Mouse (Mus musculus) lung, postnatal 36 days (tissue): Measurements from ENCODE around the gene Magi1.
A peak's percentile ranks its signal among the peaks of the same experiment; 100 is the strongest.

Experiments used
- DNase-seq: peaks from one replicate; pipeline ENCODE4 v3.0.0; 2022; ENCODE audit warnings: mixed read lengths

Gene Magi1

GRCm38 (mm10) chr6:94154854-94155601 is 128.7 kb downstream of the Magi1 start:
- no peak for DNase-seq

DNA sequence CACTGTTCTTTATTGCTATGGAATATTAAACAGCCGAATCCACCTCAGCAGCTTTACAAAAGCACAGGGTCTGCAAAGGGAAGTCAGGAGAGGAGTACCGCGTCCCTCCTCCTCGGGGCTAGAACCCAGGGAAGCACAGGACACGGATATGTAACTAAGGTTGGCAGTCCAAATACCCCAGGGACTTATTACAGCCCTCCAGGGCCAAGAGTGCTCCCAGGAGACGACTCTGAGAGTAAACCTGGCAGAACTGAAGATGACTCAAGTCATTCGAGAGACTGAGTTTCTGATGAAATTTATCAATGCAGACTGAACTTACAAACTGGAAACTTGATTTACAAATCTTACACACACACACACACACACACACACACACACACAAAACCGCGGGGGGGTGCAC is 130.8 kb downstream of the Magi1 start:
- DNase-seq = no peak

GRCm38 (mm10) chr6:94150876-94151275 is 132.8 kb downstream of the Magi1 start:
- DNase-seq = no peak

DNA sequence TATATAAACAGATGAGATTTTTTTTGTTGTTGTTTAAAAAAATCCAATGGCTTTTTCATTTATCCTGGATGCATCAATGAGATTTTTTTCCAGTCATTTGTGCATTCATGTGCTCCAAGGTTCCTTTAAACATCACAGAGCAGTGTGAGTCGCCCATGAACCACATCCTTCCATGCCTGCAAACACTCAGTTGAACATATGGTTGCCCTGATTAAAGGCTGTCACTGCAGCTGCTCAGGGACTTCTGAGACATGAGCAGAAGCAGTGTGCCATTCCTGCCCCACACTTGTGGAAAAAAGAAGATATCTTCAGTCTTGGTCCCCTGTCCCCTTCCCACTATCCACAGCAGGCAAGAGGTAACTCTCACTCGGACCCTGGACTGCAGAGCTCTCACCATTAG is 133.9 kb downstream of the Magi1 start:
- DNase-seq = no peak

- DNase-seq = no peak
Observed at GRCm38 (mm10) chr6:94146206-94146493, 137.6 kb downstream of the Magi1 start.

GRCm38 (mm10) chr6:94145430-94146205 is 138.1 kb downstream of the Magi1 start:
- DNase-seq = peak; percentile 34

DNA sequence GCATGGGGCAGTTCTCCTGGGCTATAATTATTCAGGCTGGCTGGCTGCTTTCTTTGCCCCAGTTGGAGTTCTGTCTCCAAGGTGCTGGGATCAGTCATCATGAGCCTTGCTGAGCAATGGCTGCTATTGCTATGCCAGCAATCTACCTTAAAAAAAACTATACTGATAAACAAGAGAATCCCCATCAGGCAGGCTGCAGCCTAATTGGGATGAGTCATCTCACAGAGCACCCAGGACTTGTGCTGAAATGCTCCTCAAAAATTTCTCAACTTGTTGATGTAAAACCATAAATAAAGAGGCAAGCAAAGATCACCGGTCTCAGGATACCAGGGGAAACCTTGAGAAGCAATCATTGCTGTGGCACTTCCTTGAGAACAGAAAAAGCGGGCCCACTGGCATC is 141.2 kb downstream of the Magi1 start:
- DNase-seq = no peak

- DNase-seq = no peak
Observed at GRCm38 (mm10) chr6:94141496-94141895, 142.2 kb downstream of the Magi1 start.

DNA sequence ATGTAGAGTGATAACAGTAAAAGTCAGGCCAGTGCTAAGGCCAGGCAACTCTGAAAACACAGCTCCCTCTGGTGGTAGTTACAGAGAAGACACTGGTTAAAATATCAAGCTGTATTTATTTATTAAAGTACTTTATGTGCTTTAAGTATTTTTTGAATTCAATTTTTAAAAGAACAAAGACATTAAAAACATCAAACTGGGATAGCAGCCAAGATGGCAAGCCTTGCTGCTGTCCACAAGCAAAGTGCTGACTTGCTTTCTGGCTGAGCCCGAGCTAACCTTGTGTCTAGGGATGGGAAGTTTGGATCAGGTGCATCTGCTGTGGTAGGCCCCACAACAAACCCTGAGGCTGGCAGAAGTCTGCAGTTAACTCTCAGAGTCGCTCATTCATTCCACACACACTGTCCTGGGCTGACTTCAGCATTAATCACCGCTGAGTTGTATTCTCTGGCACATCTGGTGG is 143.7 kb downstream of the Magi1 start:
- peak; percentile 23 for DNase-seq

GRCm38 (mm10) chr6:94136693-94137092 is 147.0 kb downstream of the Magi1 start:
- DNase-seq = no peak

- no peak for DNase-seq
Observed at GRCm38 (mm10) chr6:94134159-94134558, 149.6 kb downstream of the Magi1 start.

GRCm38 (mm10) chr6:94131999-94132398 is 151.7 kb downstream of the Magi1 start:
- DNase-seq = no peak

DNA sequence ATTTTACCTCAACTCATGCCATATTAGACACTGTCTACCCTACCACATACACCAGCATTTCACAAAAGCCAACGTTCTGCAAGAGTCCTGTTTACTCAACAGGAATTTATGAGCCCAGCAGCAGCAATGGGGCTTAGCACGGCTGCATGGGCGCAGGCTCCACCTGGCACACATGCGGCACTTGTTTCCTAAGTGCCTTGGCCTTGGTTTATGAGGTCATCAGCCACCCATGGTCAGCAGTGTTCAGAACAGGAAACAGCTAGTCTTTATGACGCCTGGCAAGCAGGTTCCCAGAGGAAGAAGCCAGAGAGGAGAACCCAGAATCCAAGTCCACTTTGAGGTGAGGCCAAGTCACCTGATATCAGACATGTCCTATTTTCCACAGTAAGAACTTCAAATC is 153.3 kb downstream of the Magi1 start:
- peak; percentile 39 for DNase-seq

- DNase-seq = peak; percentile 14
Observed at GRCm38 (mm10) chr6:94126763-94127162, 157.0 kb downstream of the Magi1 start.

DNA sequence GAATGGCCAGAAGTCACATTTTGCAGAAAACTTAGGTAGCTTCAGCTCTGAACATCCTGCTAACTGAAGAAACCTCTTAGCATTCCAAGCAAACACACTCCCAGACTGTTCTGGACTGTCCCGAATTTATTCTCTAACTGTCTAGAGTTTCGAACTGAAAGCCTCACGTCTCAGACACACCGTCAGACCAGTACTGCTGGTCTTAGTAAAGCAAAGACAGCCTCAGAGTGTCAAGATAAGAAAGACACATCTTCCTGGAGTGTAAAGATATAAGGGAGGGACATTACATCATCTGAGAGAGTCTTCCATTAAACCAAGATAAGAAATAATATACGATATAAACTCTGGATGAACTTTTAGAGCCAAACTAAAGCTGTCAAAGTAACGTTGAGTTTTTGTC is 158.6 kb downstream of the Magi1 start:
- DNase-seq = no peak

DNA sequence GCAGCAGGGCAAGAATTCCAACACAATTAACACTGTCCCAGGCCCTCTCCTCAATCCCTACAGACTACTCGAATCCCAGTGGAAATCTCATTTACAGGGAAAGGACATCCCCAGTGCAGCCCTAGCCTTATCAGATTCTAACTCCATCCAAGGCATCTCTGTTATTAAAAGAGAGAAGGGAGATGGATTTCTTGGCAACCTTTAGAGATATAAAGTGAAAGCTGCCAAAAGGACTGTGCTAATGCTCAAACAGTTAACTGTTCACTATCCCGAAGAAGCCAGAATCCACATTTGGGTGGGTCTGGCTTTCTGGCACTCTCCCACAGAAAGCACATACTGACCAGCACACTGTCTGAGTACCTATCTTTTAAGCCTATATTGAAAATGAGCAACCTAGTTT is 159.4 kb downstream of the Magi1 start:
- no peak for DNase-seq

- no peak for DNase-seq
Observed at GRCm38 (mm10) chr6:94122566-94123150, 161.1 kb downstream of the Magi1 start.

DNA sequence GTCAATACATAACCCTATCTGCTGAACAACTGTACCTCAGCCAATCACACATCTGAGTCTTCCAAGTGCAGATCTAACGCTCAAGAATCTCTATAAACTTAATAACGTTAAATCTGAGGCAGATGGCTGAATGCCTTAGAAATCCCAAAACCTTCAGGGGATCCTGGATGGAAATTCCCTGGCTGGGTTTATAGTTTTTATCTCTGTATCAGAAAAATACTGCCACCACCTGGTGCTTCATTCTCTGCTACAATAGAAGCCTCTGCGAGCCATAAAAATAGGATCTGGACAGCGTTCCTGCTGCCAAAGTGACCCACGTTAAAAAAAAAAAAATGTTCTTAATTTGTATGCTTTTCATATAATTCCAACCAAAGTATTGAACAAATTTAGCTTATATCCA is 162.2 kb downstream of the Magi1 start:
- no peak for DNase-seq

DNA sequence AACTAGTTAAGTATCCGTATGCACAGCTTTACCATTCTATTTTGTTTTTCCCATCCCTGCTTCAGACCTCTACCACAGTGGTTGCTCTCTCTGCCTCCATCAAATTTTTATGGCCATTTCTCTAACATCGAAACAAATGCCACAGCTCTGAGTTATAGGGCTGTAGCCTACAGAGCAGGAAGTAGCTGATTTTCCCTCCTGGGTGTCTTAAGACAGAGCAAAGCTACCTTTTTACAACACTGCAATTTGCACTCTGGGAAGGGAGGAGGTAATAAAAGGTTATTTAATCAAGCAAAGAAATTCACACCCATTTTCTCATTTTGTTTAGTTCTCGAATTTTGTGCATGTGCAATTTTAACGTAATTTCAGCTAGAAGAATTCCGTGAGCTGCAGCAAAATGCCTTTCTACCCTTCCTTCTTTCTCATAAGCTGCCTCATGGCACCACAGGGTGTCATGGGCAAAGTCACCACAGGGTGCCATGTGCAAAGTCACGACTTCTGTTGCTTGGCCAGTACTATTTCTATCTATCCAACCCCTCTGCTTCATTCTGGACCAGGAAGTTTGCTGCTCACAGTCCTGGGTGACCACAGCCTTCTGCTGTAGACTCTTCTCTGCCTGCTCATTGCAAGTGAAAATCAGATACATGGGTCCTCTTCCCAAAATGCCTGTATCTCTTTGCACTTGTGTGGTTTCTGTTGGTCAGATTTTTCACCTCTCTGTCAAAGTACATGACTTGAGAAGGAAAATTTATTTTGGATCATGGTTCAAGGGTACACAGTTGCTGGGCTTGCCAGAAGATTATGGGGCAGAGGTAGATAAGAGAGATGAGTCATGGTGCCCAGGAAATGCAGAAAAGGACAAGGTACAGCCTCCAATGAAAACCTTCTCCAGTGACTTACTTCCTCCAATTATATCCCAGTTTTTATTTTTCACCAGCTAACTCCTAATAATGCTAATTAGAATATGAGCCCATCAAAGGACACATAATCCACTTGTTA is 167.0 kb downstream of the Magi1 start:
- no peak for DNase-seq

- no peak for DNase-seq
Observed at GRCm38 (mm10) chr6:94111833-94112232, 171.9 kb downstream of the Magi1 start.

DNA sequence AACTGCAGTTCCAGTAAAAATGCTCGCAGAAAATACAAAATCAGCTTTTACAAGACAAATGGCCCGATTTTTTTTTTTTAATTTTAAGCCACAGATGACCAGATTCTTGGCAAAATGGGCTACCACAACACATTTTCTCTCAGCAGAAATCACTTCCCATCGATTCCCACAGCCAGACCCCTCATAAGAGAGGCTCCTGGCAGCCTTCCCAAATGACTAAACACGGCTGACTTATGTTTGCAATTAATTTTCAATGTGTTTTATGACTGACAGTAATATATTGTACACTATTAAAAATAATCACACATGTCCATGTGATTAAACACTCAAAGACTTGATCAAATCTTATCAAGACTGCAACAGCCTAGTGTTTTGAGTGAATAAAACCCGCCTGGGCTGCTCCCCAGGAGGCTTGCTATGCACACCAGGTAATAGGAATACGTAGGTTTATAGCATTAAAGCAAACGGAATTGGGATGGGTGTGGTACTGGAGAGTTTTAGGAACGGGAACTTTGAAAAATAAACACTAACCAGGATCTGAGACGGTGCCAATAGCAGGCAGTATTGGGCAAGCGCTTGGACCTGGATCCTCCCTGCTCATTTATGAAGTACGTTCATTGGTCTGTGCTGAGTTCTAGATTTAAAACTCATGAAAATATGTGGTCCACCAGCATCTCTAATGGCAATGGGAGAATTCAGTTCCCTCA is 176.2 kb downstream of the Magi1 start:
- peak; percentile 70 for DNase-seq

DNA sequence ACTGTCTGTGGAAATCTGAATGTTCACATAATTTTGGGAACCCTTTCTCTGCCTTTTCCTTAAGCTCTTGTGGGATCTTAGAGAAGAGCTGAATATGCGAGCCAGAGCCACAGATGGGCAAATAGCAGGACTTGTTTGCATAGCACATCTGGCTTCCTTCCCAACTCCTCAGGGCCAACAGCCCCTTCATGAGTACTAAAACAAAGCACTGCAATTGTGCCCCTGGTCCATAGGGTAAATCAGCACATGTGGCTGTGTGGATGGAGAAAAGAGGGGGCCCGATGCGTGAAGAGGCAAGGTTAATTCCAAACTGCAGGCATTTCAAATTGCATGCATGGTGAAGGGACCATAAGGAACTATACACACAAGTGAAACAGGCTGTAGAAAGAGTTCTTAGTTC is 180.1 kb downstream of the Magi1 start:
- peak; percentile 31 for DNase-seq
